Mouse (Mus musculus): Measurements from ENCODE around the gene Gm42421.

The Gm42421 gene

DNA sequence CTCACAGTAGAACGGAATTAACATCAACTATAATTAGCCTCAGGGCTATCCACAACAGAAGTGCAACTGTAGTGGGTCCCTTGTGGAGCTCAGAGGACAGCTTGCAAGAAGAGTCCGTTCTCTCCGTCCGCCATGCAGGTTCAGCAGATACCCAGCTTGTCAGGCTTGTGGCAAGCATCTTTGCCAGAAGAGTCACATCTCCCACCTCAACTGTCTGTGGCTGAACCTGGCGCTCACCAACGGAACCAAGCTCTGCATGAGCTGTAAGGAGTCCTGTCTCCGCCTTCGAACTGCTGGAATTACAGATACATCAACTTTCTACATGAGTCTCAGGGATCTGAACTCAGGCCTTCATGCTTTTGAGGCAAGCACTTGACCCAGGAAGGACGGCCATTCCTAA lies 8.2 kb downstream of the Gm42421 start:
- DNase-seq (ENCODE audit: low spot score), result no peak

DNA sequence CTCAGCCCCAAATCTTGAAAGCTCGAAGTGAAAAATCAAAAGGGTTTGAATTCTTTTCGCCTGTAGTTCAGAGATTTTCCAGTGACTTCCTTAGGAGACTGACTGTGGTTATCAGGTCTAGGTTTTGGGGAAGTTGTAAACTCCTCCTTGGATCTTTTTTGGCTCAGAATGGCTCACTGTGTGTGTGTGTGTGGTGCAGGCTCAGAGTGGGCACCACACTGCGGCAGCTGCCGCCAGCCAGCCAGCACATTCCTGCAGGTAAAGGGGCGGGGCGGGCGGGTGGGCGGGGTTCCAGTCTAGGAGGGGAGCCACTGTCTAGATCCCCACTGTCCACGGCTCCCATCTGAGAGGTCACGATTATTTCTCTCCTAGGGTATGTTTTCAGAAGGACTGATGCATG lies 13.6 kb downstream of the Gm42421 start:
- DNase-seq (ENCODE audit: low spot score), result no peak

DNA sequence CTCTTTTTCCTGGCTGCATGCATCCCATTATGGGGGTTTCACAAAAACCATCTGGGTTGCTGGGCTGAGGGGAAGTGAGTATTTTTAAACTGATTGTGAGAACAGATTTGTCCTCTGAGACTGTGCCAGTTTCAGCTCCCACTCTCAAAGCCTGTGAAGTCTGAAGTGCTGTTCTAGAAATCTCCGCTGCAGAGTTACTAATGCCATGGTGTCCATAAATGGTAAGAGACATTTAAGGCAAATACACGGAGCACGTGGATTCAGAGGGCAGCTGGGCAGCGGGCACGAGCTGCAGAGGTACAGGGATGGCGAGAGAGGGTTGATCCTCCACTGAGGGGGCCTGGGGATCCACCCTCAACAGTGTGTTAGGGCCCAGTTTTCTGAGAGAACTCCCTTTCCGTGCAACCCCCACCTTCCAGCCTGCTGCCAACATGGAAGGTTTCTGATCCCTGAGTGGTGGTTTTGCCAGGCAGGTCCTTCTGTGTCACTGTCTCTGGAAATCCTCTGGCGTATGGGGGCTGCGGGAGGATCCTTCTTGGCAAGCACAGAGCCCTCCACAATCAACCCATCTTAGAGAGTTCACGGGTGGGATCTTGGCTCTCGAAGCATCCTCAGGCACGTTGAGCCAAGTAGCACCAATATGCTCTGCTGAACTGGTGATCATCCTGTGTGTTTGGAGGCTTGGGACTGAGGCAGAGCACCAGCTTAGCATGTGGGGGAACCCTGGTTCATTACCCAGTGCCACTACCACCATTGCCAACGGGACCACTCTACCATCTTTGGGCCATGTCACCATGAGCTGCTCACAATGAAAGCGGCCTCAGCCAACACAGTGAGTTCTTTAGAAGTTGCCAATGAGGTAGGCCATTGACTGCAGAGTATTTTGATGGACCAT lies 15.5 kb downstream of the Gm42421 start:
- DNase-seq (ENCODE audit: low spot score), result no peak

DNA sequence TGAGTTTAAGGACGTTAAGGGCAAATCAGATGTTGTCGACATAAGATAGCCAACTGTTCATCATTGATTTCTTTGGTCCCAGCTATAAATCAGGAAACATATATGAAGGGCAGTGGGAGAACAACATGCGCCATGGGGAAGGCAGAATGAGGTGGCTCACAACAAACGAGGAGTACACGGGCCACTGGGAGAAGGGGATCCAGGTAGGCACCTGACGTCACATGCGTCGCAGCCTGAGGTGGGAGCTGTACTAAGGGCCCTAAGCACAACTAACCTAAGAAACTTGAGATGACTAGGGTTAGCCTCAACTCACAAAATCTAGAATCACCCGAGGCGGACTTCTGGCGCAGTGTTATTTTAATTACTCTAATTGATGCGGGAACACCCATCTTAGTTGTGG lies 20.4 kb downstream of the Gm42421 start:
- DNase-seq (ENCODE audit: low spot score), result no peak

DNA sequence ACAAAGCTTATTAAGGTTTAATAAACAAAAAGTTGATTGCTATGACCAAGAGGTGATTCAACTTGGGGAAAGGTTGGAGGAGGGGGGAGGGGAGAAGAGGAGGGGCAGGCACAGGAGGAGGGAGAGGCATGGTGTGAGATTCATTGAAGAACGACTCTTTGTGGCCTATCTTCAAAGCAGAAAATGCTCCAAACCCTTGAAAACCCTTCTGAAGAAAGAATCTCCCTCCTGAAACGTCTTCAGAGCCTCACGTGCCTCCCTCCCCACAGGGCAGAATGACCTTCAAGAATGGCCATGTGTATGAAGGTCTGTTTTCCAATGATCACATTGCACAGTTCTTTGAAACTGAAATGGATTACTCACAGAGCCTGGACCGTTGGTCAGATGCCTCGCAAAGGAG lies 22.0 kb downstream of the Gm42421 start:
- DNase-seq (ENCODE audit: low spot score), result no peak

DNA sequence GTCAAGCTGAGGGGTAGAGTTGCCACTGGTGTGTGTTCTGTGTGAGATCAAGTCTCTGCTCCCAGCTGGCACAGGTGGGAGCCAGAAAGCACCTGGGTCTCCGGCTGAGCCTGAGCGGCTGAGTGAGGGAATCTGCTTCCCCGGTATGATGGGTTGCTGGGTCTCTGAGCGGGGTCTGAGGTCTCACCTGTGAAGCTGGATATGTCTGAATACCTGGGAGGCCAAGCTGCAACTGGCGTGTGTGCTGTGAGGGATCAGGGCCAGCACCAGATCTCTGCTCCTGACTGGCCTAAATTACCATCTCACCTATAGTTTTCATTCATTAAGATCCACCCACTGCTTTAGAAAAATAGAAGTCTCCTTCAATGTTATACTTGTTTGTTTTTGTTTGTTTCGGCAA lies 29.1 kb downstream of the Gm42421 start:
- DNase-seq (ENCODE audit: low spot score), result no peak

DNA sequence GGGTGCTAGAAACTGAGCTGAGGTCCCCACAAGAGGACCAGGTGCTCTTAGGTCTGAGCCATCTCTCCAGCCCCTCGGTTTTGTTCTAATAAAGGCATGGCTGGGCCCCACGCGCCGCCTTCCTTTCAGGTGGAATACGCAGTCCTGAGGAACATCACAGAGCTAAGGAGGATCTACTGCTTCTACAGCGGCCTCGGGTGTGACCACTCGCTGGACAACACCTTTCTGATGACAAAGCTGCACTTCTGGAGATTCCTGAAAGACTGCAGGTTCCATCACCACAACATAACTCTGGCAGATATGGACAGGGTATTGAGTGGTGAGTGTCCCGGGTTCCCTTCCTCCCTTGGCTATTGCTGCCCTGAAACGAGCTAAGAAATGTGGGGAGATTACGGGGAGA lies 31.6 kb downstream of the Gm42421 start:
- DNase-seq (ENCODE audit: low spot score), result no peak

DNA sequence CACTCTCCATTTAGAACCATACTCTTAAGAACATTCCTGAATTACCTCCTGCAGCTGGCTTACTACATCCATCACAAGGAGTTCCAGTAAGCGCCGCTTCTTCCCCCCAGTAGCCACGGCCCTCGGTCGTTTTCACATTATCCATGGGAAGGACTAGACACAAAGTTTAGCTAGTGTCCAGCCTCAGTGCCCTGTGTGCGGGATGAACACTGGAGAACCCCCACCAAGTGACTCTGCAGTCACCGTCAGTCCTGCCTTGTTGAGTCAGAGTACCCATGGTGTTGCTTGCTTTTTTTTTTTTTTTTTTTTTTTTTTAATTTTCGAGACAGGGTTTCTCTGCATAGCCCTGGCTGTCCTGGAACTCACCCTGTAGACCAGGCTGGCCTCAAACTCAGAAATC lies 33.2 kb downstream of the Gm42421 start:
- DNase-seq (ENCODE audit: low spot score), result no peak

DNA sequence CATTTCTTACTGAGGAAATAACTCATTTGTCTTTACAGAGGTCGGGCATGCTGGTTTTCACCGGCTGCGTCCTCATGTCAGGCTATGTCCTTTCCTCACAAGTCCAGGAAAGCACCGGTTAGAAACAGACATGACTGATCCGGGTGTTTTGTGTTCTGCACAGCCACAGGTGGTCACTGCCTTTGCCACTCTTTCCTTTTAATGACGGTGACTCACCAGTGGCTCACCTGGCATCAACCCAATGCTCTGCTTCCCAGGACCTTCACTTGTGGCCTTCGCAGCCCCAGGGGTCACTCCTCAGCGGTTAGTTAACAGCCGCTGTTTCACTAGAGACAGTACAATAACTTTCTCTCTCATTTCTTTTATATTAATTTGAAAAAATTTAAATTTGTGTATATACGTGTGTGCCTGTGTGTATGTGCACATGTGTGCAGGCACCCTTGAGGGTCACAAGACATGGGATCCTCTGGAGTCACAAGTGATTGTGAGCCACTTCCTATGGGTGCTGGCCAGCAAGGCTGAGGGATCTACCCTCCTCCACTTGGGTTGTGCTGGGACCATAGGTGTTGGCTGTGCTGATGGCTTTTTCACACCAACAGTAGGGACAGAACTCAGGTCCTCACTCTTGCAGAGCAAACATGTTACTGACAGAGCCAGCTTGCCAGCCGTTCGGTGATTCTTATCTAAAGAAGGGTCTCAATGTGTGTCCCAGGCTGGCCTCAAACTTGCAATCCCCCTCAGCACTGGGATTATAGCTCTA lies 37.8 kb downstream of the Gm42421 start:
- no peak for DNase-seq (ENCODE audit: low spot score)

DNA sequence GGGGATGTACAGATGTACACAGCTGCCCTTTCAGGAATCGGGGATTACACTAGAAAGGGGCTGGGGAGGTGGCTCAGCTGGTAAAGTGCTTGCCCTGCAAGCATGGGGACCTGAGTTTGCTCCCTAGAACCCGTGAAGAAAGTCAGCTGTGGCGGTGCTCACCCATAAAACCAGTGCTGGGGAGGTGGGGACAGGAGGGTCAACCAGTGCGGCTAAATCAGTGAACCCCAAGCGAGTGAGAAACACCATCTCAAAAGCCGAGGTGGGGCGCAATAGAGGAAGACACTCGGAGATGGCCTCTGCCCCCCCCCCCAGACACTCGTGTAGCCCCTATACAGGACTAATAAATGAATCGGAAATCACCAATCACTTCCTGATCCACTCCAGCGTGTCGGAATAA lies 38.7 kb downstream of the Gm42421 start:
- no peak for DNase-seq (ENCODE audit: low spot score)

DNA sequence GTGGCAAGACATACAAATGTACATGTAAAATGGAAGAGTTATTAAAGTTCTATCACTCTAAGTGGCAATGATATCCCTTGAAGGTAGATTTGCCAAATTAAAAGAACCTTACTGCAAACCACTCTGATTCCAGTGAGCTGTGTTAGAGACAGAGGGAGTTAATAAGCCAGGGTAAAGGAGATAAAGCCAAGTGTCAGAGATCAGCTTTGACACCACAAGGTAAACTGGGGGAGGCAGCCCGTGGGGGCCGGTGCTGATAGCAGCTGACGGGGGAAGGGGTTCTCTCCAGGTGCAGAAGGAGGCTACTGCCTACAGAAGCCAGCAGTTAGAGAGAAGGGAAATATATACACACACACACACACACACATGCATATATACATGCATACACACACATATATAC lies 44.7 kb downstream of the Gm42421 start:
- DNase-seq (ENCODE audit: low spot score), result no peak

DNA sequence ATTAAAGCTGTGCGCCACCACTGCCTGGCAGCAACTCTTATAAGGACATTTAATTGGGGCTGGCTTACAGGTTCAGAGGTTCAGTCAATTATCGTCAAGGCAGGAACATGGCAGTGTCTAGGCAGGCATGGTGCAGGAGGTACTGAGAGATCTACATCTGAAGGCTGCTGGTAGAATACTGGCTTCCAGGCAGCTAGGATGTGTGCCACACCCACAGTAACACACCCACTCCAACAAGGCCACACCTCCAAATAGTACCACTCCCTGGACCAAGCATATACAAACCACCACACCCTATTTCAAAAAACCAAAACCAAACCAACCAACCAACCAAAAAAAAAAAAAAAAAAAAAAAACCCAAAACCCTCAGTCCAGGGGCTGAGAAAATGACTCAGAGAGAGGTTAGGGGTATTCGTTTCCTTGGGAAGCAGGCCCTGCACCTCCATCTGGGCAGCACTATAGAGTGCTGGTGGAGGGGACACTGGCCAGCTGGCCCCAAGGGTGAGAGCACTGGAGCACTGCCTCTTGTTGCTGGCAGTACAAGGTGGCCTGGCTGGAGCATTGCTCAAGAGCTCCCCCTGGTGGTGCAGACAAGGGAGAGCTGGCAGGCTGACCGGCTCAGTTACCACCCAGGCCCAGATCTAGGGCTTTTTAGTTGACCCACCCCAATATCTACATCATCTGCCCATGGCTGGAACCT lies 47.1 kb downstream of the Gm42421 start:
- DNase-seq (ENCODE audit: low spot score), result peak; percentile 88

DNA sequence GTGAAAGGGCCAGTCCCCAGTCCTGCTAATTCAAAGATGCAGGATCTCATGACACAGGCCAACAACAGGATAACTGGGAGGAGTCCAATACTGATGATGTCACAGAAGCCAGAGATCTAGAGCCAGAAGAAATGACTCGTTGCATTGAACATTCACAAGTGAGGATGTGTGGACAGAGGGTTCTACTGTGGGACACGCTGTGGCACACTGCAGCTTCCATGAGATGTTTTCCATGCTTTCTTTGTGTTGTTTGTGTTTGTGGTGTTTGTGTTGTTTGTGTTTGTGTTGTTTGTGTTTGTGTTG lies 47.6 kb downstream of the Gm42421 start:
- DNase-seq (ENCODE audit: low spot score), result no peak

DNA sequence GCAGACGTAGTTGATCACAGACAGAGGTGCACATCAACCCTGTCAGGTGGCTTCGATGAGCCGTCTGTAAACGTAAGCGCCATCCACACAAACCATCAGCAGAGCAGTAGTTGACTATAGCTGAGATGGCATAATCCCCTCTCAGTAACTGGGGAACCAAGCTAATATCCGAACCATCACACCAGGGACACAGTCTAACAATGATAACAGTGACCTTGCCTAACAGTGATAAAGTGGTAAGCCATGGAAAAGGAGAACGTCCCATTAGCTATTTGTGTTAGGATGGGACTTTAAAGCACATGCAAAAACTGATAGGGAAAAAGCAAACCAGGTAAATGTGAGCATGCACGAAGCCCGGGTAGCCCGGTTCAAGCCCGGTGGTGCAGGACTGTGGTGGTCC lies 48.3 kb downstream of the Gm42421 start:
- DNase-seq (ENCODE audit: low spot score), result no peak

DNA sequence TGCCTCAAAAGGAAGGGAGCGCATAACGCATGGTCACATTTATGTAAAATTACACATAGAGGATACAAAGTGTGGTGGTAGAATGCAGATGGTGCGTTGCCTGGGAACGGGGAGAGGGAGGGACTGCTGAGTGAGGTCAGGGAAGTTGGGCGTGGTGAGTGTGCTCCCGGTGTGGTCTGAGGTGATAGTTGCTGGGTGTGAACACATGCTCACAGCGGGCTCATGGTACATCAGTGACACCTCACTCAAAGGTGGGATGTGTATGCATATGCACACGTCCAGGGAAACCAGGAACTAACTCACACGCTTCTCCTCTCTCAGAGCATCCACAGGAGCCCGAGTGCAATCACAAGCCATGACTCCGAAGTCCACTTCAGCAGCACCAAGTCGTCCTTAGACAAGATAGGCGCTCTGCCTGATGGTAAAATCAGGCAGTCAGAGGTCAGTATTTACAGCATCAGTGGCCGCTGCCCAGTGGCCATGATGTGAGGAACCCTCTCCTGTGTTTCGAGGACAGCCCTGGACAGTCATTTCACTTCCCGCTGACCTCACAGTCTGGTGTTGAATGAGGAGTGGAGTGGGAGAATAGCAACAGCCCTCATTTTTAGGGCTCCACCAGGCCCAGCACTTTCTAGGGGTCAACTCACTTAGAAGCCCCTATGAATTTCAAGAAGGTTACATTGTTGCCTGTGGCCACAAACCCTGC lies 48.9 kb downstream of the Gm42421 start:
- no peak for DNase-seq (ENCODE audit: low spot score)

DNA sequence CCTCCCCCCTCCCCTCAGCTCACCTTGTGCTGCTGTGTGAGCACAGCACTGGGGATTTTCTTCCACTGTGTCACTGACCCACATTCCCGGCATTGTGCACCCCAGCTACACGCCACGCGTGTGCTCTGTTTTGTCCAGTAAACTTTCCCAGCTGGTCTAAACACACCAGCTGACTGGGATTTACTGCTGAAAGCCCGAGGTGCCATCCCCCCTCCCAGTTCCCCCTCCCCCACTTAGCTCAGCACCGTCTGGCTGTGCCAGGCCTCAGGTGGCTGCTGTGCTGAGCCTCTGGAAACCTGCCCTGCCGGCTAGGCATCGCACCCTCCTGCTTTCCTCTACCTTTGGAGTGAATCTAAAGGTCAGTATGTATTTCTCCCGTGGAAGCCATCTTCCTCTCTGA lies 52.9 kb downstream of the Gm42421 start:
- no peak for DNase-seq (ENCODE audit: low spot score)

DNA sequence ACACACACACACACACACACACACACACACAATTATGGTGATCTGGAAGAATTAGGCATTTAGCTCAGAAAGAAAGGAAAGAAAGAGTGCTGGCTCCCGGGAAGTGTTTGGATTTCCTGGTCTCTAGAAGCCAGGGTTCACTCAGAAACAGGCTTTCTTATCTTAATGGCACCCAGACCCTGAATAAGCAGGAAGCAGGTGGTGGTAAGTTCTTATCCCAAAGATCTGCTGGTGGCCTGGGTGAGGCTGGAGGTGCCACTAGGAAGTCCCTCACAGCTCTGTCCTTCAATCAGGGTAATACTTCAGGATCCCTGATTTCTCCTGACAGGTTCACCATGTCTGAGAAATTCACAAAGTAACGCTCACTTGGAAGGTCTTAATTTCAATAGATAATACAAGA lies 54.4 kb downstream of the Gm42421 start:
- no peak for DNase-seq (ENCODE audit: low spot score)

DNA sequence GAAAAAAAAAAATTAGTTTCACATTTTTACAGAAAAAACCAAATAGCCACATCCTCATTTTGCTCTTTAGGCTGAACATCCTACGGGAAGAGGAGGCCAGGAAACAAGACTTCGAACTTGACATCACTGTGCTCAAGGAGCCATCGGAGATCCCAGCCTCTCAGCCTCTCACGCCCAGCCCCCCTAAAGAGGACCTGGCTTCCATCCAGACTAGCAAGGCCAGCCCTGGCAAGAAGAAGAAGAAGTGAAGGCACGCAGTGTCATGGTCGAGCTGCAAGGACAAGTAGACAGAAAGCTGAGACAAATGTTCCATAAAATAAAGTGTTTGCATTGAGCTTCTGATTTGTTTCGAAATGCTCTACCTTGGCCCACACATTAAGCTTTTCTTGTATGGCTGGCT lies 57.4 kb downstream of the Gm42421 start:
- DNase-seq (ENCODE audit: low spot score), result no peak

All from MN1 (cell line).